Mouse (Mus musculus) ovary, postnatal 14 days (tissue): ENCODE measurements around the gene Slc22a19.
"Not testable (repeated sequence)": the region's sequence is repeated elsewhere in the genome, so short reads cannot be mapped to it uniquely, and the experiment has no call there.

Experiments used
- DNase-seq: peaks from one replicate; pipeline ENCODE4 v3.0.0; 2022; ENCODE audit warnings: low spot score

The Slc22a19 gene

DNA sequence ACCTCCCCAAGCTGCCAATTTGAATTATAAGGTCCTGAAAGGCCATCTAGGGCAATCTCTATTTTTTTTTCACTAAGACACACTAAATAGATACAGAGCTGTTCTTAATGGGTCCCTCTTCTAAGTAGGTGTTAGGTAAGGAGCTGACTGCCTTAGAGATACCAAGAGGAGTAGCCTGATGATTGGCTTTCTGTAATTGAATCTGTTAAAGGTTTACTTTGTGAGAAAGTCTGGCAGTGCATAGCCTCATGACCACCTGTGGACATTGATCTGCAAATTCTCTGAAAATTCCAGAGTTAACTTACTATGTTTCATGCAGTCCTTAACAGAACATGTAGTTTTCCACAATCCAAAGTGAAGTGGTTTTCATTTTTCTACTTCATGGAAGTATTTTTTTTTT lies at the start of gene Slc22a19:
TSS of gene Slc22a19 (minus strand) at position 163 of the 400 bp plus-strand sequence.
- DNase-seq, result no peak

- not testable (repeated sequence) for DNase-seq
Observed at GRCm38 (mm10) chr19:7753371-7753770, 42.3 kb upstream of the Slc22a19 start.

DNA sequence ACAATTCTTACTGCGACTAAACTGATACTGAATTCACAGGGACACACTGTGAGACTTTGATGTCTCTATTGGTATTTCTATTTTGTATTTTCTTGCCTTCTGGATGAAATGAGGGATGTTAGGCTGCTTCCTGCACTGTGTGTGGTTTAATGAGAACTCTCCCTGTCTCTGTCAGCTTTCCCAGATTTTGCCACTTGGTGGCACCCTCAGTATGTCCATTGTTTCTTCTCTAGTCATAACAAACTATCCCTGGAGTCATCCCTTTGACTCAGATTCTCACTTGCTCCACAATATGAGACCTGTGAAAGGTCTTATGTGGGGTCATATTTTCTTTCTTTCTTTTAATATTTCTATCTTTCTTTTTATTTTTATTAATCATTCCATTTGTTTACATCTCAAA lies 18.4 kb upstream of the Slc22a19 start:
- no peak for DNase-seq

DNA sequence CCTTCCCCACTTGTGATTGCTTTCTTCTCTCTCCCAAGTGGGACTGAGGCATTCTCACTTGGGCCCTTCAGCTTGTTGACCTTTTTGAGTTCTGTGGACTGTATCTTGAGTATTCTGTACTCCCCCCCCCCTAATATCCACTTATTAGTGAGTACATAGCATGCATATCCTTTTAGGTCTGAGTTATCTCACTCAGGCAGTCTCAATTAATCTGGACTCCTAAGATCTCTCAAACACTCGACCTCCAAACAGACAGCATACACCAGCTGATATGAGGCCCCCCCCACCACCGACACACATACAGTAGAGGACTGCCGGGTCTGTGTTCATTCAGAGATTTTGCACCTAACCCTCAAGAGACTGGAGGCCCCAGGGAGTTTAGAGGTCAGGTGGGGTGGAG lies 18.0 kb downstream of the Slc22a19 start:
- DNase-seq, result not testable (repeated sequence)

GRCm38 (mm10) chr19:7691259-7691658 lies 19.9 kb downstream of the Slc22a19 start:
- no peak for DNase-seq

DNA sequence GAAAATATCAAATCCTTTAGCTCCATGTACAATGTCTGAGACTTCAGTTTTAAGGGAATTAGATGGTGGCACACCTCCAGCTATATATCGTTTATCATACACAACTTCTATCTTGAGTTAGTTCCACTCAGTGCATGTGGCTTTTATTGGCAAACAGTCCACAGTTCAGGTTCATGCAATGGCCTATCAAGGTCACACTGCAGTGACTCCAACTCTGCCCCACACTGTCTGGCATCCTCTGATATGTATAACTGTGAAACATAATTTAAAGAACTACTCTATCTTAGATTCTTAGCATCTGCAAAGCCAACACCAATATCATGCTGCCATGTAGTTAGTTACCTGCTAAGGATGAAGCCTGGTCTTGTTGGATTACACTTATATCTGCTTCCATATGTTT lies 23.1 kb downstream of the Slc22a19 start:
- DNase-seq, result no peak

GRCm38 (mm10) chr19:7672033-7672432 lies 39.1 kb downstream of the Slc22a19 start:
- DNase-seq, result no peak

- no peak for DNase-seq
Observed at GRCm38 (mm10) chr19:7648913-7649666, 62.0 kb downstream of the Slc22a19 start.

GRCm38 (mm10) chr19:7633786-7634185 lies 77.3 kb downstream of the Slc22a19 start:
- DNase-seq, result no peak

DNA sequence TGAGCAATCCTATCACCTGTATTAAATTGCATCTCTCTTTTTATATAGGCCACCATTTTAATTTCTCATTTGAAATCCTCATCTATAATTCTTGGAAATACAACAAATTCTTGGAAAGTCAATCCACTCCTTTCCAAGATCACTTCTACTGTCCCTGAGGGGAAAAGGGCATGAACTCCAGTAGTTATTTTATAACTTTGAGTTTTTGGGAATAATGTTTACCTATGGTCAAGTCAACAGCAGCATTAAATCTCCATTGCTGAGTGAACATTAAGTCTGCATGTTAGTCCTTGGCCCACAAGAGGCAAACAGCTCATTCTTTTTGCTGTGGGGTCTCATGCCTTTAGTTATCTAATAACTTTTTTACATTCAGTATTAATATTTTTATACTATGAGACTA lies 78.1 kb downstream of the Slc22a19 start:
- no peak for DNase-seq
